Mouse (Mus musculus) myocyte (in vitro differentiated cells): ENCODE results near the gene Spopl.

Experiments used
- CEBPB ChIP-seq: IDR thresholded peaks from 2 replicates; pipeline ENCODE4 v1.6.1; 2011; ENCODE audit warnings: mild to moderate bottlenecking, moderate library complexity; ENCODE audit not compliant: poor library complexity, insufficient read depth, severe bottlenecking
- E2F4 ChIP-seq: IDR thresholded peaks from one replicate; pipeline ENCODE4 v1.6.1; 2011; ENCODE audit warnings: mild to moderate bottlenecking, control low read depth, moderate library complexity; ENCODE audit not compliant: insufficient read depth
- MAX ChIP-seq: IDR thresholded peaks from one replicate; pipeline ENCODE4 v1.6.1; 2011; ENCODE audit warnings: low read depth, mild to moderate bottlenecking, control low read depth
- MYOD1 ChIP-seq, 3 experiments: IDR thresholded peaks; one replicate each; pipeline ENCODE4 v1.6.1; 2011; ENCODE audit warnings: control low read depth in 2 of 3, low read depth in 2 of 3, mild to moderate bottlenecking in 2 of 3, moderate library complexity in 1 of 3; ENCODE audit not compliant: insufficient read length in 2 of 3, control insufficient read depth in 1 of 3
- MYOG ChIP-seq, 3 experiments: IDR thresholded peaks; one replicate each; pipeline ENCODE4 v1.6.1; 2011; ENCODE audit warnings: control low read depth in 2 of 3, low read depth in 2 of 3, mild to moderate bottlenecking in 2 of 3; ENCODE audit not compliant: insufficient read length in 2 of 3, control insufficient read depth in 1 of 3, insufficient read depth in 1 of 3
- POLR2A ChIP-seq: IDR thresholded peaks from one replicate; pipeline ENCODE4 v1.6.1; 2011; ENCODE audit warnings: low read depth, mild to moderate bottlenecking, control low read depth, moderate library complexity; ENCODE audit not compliant: insufficient read length
- POLR2AphosphoS2 ChIP-seq: IDR thresholded peaks from one replicate; pipeline ENCODE4 v1.6.1; 2011; ENCODE audit warnings: low read depth, control low read depth; ENCODE audit not compliant: insufficient read length
- REST ChIP-seq: IDR thresholded peaks from one replicate; pipeline ENCODE4 v1.6.1; 2011; ENCODE audit warnings: mild to moderate bottlenecking, control low read depth, moderate library complexity; ENCODE audit not compliant: insufficient read depth, insufficient read length
- SRF ChIP-seq: IDR thresholded peaks from one replicate; pipeline ENCODE4 v1.6.1; 2011; ENCODE audit warnings: low read depth; ENCODE audit not compliant: control insufficient read depth, insufficient read length
- TCF12 ChIP-seq: IDR thresholded peaks from one replicate; pipeline ENCODE4 v1.6.1; 2011; ENCODE audit warnings: mild to moderate bottlenecking, control low read depth; ENCODE audit not compliant: poor library complexity, insufficient read depth, severe bottlenecking
- USF1 ChIP-seq: IDR thresholded peaks from one replicate; pipeline ENCODE4 v1.6.1; 2011; ENCODE audit warnings: low read depth, mild to moderate bottlenecking, control low read depth, moderate library complexity

DNA sequence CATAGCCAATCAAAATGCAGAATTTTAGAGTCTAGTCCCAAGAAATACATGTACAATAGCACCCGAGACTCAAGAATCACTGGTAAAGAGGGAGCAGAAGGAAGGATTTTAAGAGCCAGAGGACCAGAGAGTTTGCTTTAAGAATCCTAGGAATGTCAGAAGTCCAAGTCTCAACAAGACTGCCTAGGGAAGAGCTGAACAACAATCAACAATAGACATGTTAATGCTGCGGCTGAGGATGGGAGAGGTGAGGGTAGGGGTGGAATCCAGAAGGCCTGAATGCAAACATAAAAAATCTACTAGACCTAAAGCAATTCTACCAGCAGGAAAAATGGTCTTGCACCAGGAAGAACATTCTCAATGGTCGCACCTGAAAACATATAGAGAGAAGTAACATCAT, 66.8 kb downstream of the Spopl start:
- TF ChIP-seq POLR2A, result no peak
- TF ChIP-seq POLR2AphosphoS2, result no peak
- no peak for TF ChIP-seq SRF
- TF ChIP-seq E2F4, result no peak
- TF ChIP-seq USF1, result no peak
- TF ChIP-seq TCF12, result no peak
- no peak for TF ChIP-seq MYOD1 (IDR thresholded peaks at IDR 0.05; ENCODE audit: control insufficient read depth in 1 of 3, insufficient read length in 2 of 3, low read depth in 2 of 3)
- TF ChIP-seq MAX, result no peak
- TF ChIP-seq MYOG (IDR thresholded peaks at IDR 0.05; ENCODE audit: control insufficient read depth in 1 of 3, insufficient read depth in 1 of 3, insufficient read length in 2 of 3, low read depth in 2 of 3), result no peak
- TF ChIP-seq CEBPB, result no peak
- no peak for TF ChIP-seq REST
